Mouse (Mus musculus): ENCODE results near the gene 1700017B05Rik.
"Not testable (repeated sequence)": the region's sequence is repeated elsewhere in the genome, so short reads cannot be mapped to it uniquely, and the experiment has no call there.

DNA sequence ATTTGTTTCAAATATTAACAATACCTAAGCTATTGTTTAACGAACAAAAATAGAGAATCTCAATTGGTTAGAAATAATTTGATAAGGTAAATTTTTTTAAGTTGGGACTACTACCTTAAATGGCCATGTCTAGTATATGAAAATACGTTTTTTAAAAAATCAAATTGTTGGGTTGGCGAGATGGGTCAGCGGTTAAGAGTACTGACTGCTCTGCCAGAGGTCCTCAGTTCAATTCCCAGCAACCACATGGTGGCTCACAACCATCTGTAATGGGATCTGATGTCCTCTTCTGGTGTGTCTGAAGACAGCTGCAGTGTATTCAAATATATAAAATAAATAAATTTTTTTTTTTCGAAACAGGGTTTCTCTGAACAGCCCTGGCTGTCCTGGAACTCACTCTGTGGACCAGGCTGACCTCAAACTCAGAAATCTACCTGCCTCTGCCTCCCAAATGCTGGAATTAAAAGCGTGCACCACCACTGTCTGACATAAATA, 35.7 kb downstream of the 1700017B05Rik start:
- not testable (repeated sequence) for TF ChIP-seq CTCF (IDR thresholded peaks at IDR 0.05; ENCODE audit: low read depth, low read length); POLR2A (IDR thresholded peaks at IDR 0.05; ENCODE audit: insufficient read depth, low read length)
